Mouse (Mus musculus) lung, postnatal 0 days (tissue): Measurements from ENCODE around the gene Dlgap1.

Experiments used
- CTCF ChIP-seq: IDR thresholded peaks from 2 replicates; pipeline ENCODE4 v1.5.1; 2016; ENCODE audit warnings: antibody characterized with exemption, mild to moderate bottlenecking
- EP300 ChIP-seq: IDR thresholded peaks from 2 replicates; pipeline ENCODE4 v1.6.1; 2016; ENCODE audit warnings: antibody characterized with exemption, mild to moderate bottlenecking, control low read depth

GRCm38 (mm10) chr17:70754041-70754440 lies 785.2 kb downstream of the Dlgap1 start:
- TF ChIP-seq CTCF (no peak), EP300 (no peak)
